Mouse (Mus musculus) G1E (cell line): ENCODE measurements around the gene Cfap221. TPM values are rescaled to one million over a fixed set of nuclear protein-coding genes. Genes with fewer than 3 reads are reported as not detected.

Experiments
- ATAC-seq: 2 replicates; pipeline ENCODE4 v1.8.0; 2016; ENCODE audit warnings: mild to moderate bottlenecking; ENCODE audit not compliant: insufficient number of reproducible peaks, poor library complexity, low FRiP score, severe bottlenecking; ENCODE audit errors: extremely low read depth
- DNase-seq: peaks from one replicate; pipeline ENCODE4 v3.0.0; 2012; ENCODE audit warnings: low spot score
- H3K27me3 ChIP-seq: 2 replicates; pipeline ENCODE4 v1.6.1; 2012; ENCODE audit warnings: mild to moderate bottlenecking, low read length, inconsistent platforms; ENCODE audit not compliant: insufficient read depth
- H3K36me3 ChIP-seq: replicated peaks from 2 replicates; pipeline ENCODE3; 2012; ENCODE audit warnings: mild to moderate bottlenecking, inconsistent platforms
- H3K4me1 ChIP-seq: 2 replicates; pipeline ENCODE4 v1.6.1; 2012; ENCODE audit warnings: low read depth, low read length, inconsistent platforms, mixed read lengths; ENCODE audit not compliant: insufficient read depth
- H3K4me3 ChIP-seq: 2 replicates; pipeline ENCODE4 v1.5.1; 2012; ENCODE audit warnings: low read depth, mild to moderate bottlenecking, inconsistent platforms, low read length, moderate library complexity, mixed read lengths
- H3K9me3 ChIP-seq: replicated peaks from 2 replicates; pipeline ENCODE4 v1.6.1; 2012; ENCODE audit warnings: inconsistent platforms
- CTCF ChIP-seq: IDR thresholded peaks from 2 replicates; pipeline ENCODE4 v1.5.1; 2012; ENCODE audit warnings: low read depth, low read length, inconsistent platforms, mixed read lengths
- GATA1 ChIP-seq: IDR thresholded peaks from 2 replicates; pipeline ENCODE4 v1.6.1; 2012; ENCODE audit warnings: borderline replicate concordance, low read length, inconsistent platforms, mixed read lengths
- GATA2 ChIP-seq: IDR thresholded peaks from 2 replicates; pipeline ENCODE4 v1.6.1; 2012; ENCODE audit warnings: low read depth, low read length, inconsistent platforms, borderline replicate concordance
- POLR2AphosphoS5 ChIP-seq: IDR thresholded peaks from 2 replicates; pipeline ENCODE4 v1.6.1; 2012; ENCODE audit warnings: low read depth, low read length, inconsistent platforms; ENCODE audit not compliant: insufficient replicate concordance
- TAL1 ChIP-seq: conservative IDR thresholded peaks from 2 replicates; pipeline ENCODE4 v1.6.1; 2012; ENCODE audit warnings: low read depth, low read length, inconsistent platforms, mixed read lengths
- polyA plus RNA-seq: library from polyadenylated mRNA; stranded (reverse); fragments of >175 nt; gene quantifications from 2 replicates; pipeline ENCODE4 v1.2.3, GENCODE M21; 2012
- total RNA-seq, 2 experiments: library from RNA; stranded (forward) in 1 of 2; stranded (reverse) in 1 of 2; fragments of 200-1000 nt in 1 of 2; fragments of >200 nt in 1 of 2; fragmentation: Nextera tagmentation in 1 of 2; gene quantifications; 2 replicates each; pipeline ENCODE4 v1.2.3; 2014 to 2017

Gene Cfap221
- total and polyA plus RNA-seq, 3 experiments, result not detected

GRCm38 (mm10) chr1:120012638-120013037 is 15.6 kb upstream of the Cfap221 start:
- Histone ChIP-seq H3K4me1 (no peaks in the 10 kb centered on the region), H3K27me3 (peaks cover 6% of the 10 kb centered on the region; the same call in 1 of the 2 replicates), H3K9me3 (no peaks in the 10 kb centered on the region), H3K4me3 (no peak overlapping the region), H3K36me3 (no peaks in the 10 kb centered on the region)
- DNase-seq, result no peak
- ATAC-seq, result no peak
- no peak for TF ChIP-seq POLR2AphosphoS5
- no peak for TF ChIP-seq GATA2
- no peak for TF ChIP-seq TAL1
- no peak for TF ChIP-seq GATA1

GRCm38 (mm10) chr1:120007851-120008588 is 11.0 kb upstream of the Cfap221 start:
- TF ChIP-seq TAL1, result no peak
- no peak for TF ChIP-seq CTCF
- no peak for TF ChIP-seq POLR2AphosphoS5
- TF ChIP-seq GATA1, result no peak
- TF ChIP-seq GATA2, result no peak
- Histone ChIP-seq H3K9me3 (no peaks in the 10 kb centered on the region), H3K36me3 (no peaks in the 10 kb centered on the region), H3K27me3 (peaks cover 10% of the 10 kb centered on the region; the same call in 1 of the 2 replicates), H3K4me1 (no peaks in the 10 kb centered on the region), H3K4me3 (no peak overlapping the region)
- ATAC-seq (no peak), DNase-seq (no peak)

- ATAC-seq, result no peak
- no peaks in the 10 kb centered on the region for H3K36me3 ChIP-seq
- no peaks in the 10 kb centered on the region for H3K9me3 ChIP-seq
- no peak within 1 kb of the TSS for H3K4me3 ChIP-seq
- no peaks in the 10 kb centered on the region for H3K4me1 ChIP-seq
- TF ChIP-seq GATA2, result no peak
- TF ChIP-seq GATA1, result no peak
- no peak for TF ChIP-seq TAL1
- no peak for TF ChIP-seq POLR2AphosphoS5
- H3K27me3 ChIP-seq, result peaks cover 7% of the 10 kb centered on the region; the same call in 1 of the 2 replicates
- DNase-seq, result no peak
Measured at GRCm38 (mm10) chr1:120006844-120007790, 10.1 kb upstream of the Cfap221 start, which contains the start of gene Sctr. Gene Sctr, plus strand, starts transcription at chr1:120006894.

GRCm38 (mm10) chr1:119997644-119998043 is 610 bp upstream of the Cfap221 start:
- H3K9me3 ChIP-seq, result no peaks in the 10 kb centered on the region
- no peak for ATAC-seq
- H3K4me1 ChIP-seq, result no peaks in the 10 kb centered on the region
- no peaks in the 10 kb centered on the region for H3K36me3 ChIP-seq
- no peak for DNase-seq
- TF ChIP-seq CTCF, result no peak
- TF ChIP-seq GATA2, result no peak
- TF ChIP-seq GATA1, result no peak
- TF ChIP-seq POLR2AphosphoS5, result no peak
- no peak for TF ChIP-seq TAL1
- no peaks in the 10 kb centered on the region for H3K27me3 ChIP-seq
- no peak overlapping the region for H3K4me3 ChIP-seq

GRCm38 (mm10) chr1:119986555-119986954 is 10.5 kb downstream of the Cfap221 start:
- Histone ChIP-seq H3K4me3 (no peak overlapping the region), H3K4me1 (no peaks in the 10 kb centered on the region), H3K27me3 (no peaks in the 10 kb centered on the region; the same call in 1 of the 2 replicates), H3K9me3 (no peaks in the 10 kb centered on the region), H3K36me3 (no peaks in the 10 kb centered on the region)
- no peak for DNase-seq
- TF ChIP-seq GATA1 (no peak), CTCF (no peak), POLR2AphosphoS5 (no peak), TAL1 (no peak), GATA2 (no peak)
- ATAC-seq, result no peak

- TF ChIP-seq CTCF (no peak), POLR2AphosphoS5 (no peak), GATA2 (no peak), GATA1 (no peak)
- H3K36me3 ChIP-seq, result no peaks in the 10 kb centered on the region
- H3K9me3 ChIP-seq, result no peaks in the 10 kb centered on the region
- 0 out of 2 replicates have a peak, but pooled peaks cover 3% of the 10 kb centered on the region for H3K27me3 ChIP-seq
- no peaks in the 10 kb centered on the region for H3K4me1 ChIP-seq
- no peak overlapping the region for H3K4me3 ChIP-seq
- no peak for ATAC-seq
- DNase-seq, result no peak
Measured at GRCm38 (mm10) chr1:119975141-119975540, 21.9 kb downstream of the Cfap221 start.
